Mouse (Mus musculus) layer of hippocampus, postnatal 25 days (tissue): ENCODE measurements at regions not wholly inside any gene's neighbourhood (a gene's known extent, or its start where the extent isn't known, plus 50 kb on each side); places are given as distances from the start of the nearest gene placed in this dataset.
A peak's percentile ranks its signal among the peaks of the same experiment; 100 is the strongest.

Experiments
- DNase-seq, 2 experiments: peaks; one replicate each; pipeline ENCODE4 v3.0.0; 2022; ENCODE audit warnings: mixed read lengths in 2 of 2, low spot score in 1 of 2; ENCODE audit errors: extremely low spot score in 1 of 2

- DNase-seq, result no peak
Measured at GRCm38 (mm10) chr12:9919433-9919832, 349.5 kb downstream of the Osr1 start.

- no peak for DNase-seq
Measured at GRCm38 (mm10) chr12:9920401-9920800, 350.5 kb downstream of the Osr1 start.

GRCm38 (mm10) chr12:9921591-9922198 is 351.8 kb downstream of the Osr1 start:
- DNase-seq, result no peak

- DNase-seq, result no peak
Measured at GRCm38 (mm10) chr12:9924561-9924960, 354.6 kb downstream of the Osr1 start.

- no peak for DNase-seq
Measured at GRCm38 (mm10) chr12:9934158-9934557, 364.2 kb downstream of the Osr1 start.

GRCm38 (mm10) chr12:9941357-9941756 is 371.4 kb downstream of the Osr1 start:
- no peak for DNase-seq

GRCm38 (mm10) chr12:9941823-9942222 is 371.9 kb downstream of the Osr1 start:
- no peak for DNase-seq

GRCm38 (mm10) chr12:9948784-9949183 is 378.9 kb downstream of the Osr1 start:
- no peak for DNase-seq

- DNase-seq, result no peak
Measured at GRCm38 (mm10) chr12:9952372-9952771, 382.5 kb downstream of the Osr1 start.

- DNase-seq, result no peak
Measured at GRCm38 (mm10) chr12:9954178-9954888, 384.4 kb downstream of the Osr1 start.

GRCm38 (mm10) chr12:9969390-9969789 is 399.5 kb downstream of the Osr1 start:
- DNase-seq, result no peak

- DNase-seq, result no peak
Measured at GRCm38 (mm10) chr12:9970771-9971170, 399.0 kb upstream of the Nt5c1b start.

GRCm38 (mm10) chr12:9978494-9979112 is 391.2 kb upstream of the Nt5c1b start:
- DNase-seq, result peak in 1 of 2 experiments; percentile 5

- no peak for DNase-seq
Measured at GRCm38 (mm10) chr12:9979113-9979507, 390.7 kb upstream of the Nt5c1b start.

GRCm38 (mm10) chr12:9991305-9991704 is 378.5 kb upstream of the Nt5c1b start:
- DNase-seq, result no peak

- DNase-seq, result no peak
Measured at GRCm38 (mm10) chr12:9995670-9996069, 374.1 kb upstream of the Nt5c1b start.

- DNase-seq, result no peak
Measured at GRCm38 (mm10) chr12:9996455-9997189, 373.2 kb upstream of the Nt5c1b start.

- DNase-seq, result no peak
Measured at GRCm38 (mm10) chr12:9997190-9997561, 372.6 kb upstream of the Nt5c1b start.

GRCm38 (mm10) chr12:9997571-9997970 is 372.2 kb upstream of the Nt5c1b start:
- DNase-seq, result no peak

GRCm38 (mm10) chr12:9999933-10000332 is 369.8 kb upstream of the Nt5c1b start:
- no peak for DNase-seq

- no peak for DNase-seq
Measured at GRCm38 (mm10) chr12:10008473-10008872, 361.3 kb upstream of the Nt5c1b start.
